Mouse (Mus musculus): ENCODE results near the gene Bckdhb. TPM values are rescaled to one million over a fixed set of nuclear protein-coding genes. Genes with fewer than 3 reads are reported as not detected.

The Bckdhb gene
- total and polyA plus RNA-seq, 3 experiments: 58.2 to 118 (median 97.5) TPM

DNA sequence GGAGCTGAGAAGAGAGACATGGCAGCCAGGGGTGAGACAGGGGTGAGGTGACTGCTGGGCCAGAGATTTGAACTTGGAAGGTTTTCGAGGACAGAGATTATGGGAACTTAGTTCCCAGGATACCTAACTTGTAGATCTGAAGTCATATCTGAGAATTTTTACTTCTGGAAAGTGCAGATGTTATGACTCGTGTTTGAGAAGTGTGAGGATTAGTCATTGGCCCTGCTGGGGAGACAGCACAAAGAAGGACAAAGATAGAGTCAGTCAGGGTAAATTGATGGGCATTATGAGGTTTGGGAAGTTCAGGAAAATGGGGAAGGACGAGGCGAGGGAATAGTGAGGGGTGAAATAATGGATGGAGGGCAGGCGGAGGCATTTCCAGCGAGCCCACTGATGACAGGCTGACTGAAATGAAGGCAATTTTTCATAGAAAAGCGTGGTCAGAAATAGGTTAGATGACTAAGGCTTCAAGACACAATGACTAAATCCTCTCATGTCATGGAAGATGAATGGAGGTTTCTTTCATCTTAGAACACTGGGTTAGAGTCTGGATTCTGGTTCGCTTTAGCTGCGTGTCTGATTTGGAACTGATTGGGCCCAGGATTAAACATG lies 42.6 kb downstream of the Bckdhb start:
- no peak for DNase-seq
- Histone ChIP-seq H3K4me1 (ENCODE audit: control insufficient read depth, insufficient read depth, low read length) (peaks cover 6% of the 10 kb centered on the region), H3K79me2 (replicated peaks; ENCODE audit: control insufficient read depth, insufficient read depth, low read length) (no peaks in the 10 kb centered on the region), H3K27me3 (ENCODE audit: control insufficient read depth, insufficient read depth, low read length) (no peaks in the 10 kb centered on the region), H3K36me3 (ENCODE audit: control insufficient read depth, insufficient read depth, low read length) (peaks cover 7% of the 10 kb centered on the region), H3K9ac (ENCODE audit: low read depth, low read length) (no peak overlapping the region), H3K4me3 (no peak overlapping the region), H3K27ac (no peak overlapping the region)
- TF ChIP-seq POLR2A (IDR thresholded peaks at IDR 0.05; ENCODE audit: insufficient read depth, low read depth, low read length) (no peak), EP300 (IDR thresholded peaks at IDR 0.05; ENCODE audit: insufficient read depth, low read depth, low read length) (no peak), CTCF (IDR thresholded peaks at IDR 0.05) (no peak)
- whole genome bisulfite sequencing: 91% methylated on average over 9 of the region's 9 CpGs
- intact Hi-C loops (cut with DNase I): loop anchor here (10.0 kb wide), 1 partner anchor 157 kb away; no protein-coding TSS in a partner anchor

DNA sequence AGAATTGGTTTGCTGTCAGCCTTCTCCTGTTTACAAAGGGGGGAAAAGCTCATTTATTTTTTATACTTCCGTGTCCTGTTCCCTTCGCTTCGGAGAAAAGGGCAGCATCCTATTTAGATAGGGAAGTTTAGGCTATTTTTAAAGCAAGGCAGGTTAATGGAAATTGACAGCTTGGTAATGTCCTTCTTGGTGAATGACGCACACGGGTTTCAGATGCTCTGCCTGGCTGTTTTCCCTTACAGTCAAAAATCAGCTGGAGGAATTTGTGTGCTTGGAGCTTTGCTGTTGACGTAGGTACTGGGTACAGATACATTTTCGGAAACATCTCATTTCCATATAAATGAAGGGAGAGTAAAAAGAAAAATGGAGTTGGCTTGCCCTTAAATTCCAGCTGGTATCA lies 44.4 kb downstream of the Bckdhb start:
- Histone ChIP-seq H3K27ac (peak overlapping the region; percentile 15), H3K79me2 (replicated peaks; ENCODE audit: control insufficient read depth, insufficient read depth, low read length) (no peaks in the 10 kb centered on the region), H3K4me1 (ENCODE audit: control insufficient read depth, insufficient read depth, low read length) (peaks cover 3% of the 10 kb centered on the region), H3K4me3 (no peak overlapping the region), H3K9ac (ENCODE audit: low read depth, low read length) (no peak overlapping the region), H3K27me3 (ENCODE audit: control insufficient read depth, insufficient read depth, low read length) (no peaks in the 10 kb centered on the region), H3K36me3 (ENCODE audit: control insufficient read depth, insufficient read depth, low read length) (peaks cover 2% of the 10 kb centered on the region; the same call in 1 of the 2 replicates)
- 41% methylated on average over 7 of the region's 7 CpGs for WGBS
- intact Hi-C loops (cut with DNase I): loop anchor here (10.0 kb wide), 1 partner anchor 155 kb away; no protein-coding TSS in a partner anchor
- TF ChIP-seq POLR2A (IDR thresholded peaks at IDR 0.05; ENCODE audit: insufficient read depth, low read depth, low read length) (no peak), CTCF (IDR thresholded peaks at IDR 0.05) (no peak), EP300 (IDR thresholded peaks at IDR 0.05; ENCODE audit: insufficient read depth, low read depth, low read length) (no peak)
- no peak for DNase-seq

DNA sequence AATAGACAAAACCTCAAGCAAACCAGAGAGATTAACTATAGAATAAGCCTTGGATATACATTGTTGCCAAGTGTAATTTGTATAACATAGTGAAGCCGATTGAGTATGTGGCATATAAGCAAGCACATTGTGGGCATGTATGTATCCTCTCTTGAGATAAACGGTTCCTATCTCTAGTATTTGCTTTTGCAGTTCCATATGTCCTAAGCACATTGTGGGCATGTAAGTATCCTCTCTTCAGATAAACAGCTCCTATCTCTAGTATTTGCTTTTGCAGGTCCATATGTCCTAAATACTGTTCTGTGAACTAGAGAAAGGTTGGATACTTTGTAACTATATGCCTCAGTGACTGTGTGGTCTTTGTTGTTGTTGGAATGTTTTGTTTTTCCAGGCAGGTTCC lies 48.5 kb downstream of the Bckdhb start:
- H3K27me3 ChIP-seq (ENCODE audit: control insufficient read depth, insufficient read depth, low read length): no peaks in the 10 kb centered on the region
- no peak overlapping the region for H3K4me3 ChIP-seq
- H3K27ac ChIP-seq: no peak overlapping the region
- no peak for DNase-seq
- H3K9ac ChIP-seq (ENCODE audit: low read depth, low read length): no peak overlapping the region
- TF ChIP-seq EP300 (IDR thresholded peaks at IDR 0.05; ENCODE audit: insufficient read depth, low read depth, low read length) (no peak), CTCF (IDR thresholded peaks at IDR 0.05) (no peak), POLR2A (IDR thresholded peaks at IDR 0.05; ENCODE audit: insufficient read depth, low read depth, low read length) (no peak)
- WGBS: 70% methylated on average over 2 of the region's 2 CpGs
- peaks cover 2% of the 10 kb centered on the region; the same call in 1 of the 2 replicates for H3K4me1 ChIP-seq (ENCODE audit: control insufficient read depth, insufficient read depth, low read length)
- no peaks in the 10 kb centered on the region for H3K79me2 ChIP-seq (replicated peaks; ENCODE audit: control insufficient read depth, insufficient read depth, low read length)
- intact Hi-C loops (cut with DNase I): no loop called here
- no peaks in the 10 kb centered on the region for H3K36me3 ChIP-seq (ENCODE audit: control insufficient read depth, insufficient read depth, low read length)

DNA sequence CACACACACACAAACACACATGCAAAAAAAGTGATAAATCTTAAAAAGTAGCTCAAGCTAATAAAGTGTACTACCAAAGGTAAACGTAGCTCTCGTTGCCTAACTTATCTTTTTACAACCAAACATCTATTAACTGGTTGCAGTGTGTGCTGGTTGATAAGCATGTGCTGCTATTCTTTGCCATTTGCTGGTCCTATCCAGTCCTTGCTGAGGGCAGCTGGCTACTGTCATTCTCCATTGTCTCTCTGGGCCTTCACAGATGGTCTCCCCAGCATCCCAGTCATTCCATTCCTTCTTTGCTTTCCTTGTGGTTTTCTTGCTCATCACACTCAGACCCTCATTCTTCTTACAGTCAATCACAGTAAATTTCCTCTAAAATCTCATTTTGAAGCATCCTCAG lies 50.9 kb downstream of the Bckdhb start:
- Histone ChIP-seq H3K36me3 (ENCODE audit: control insufficient read depth, insufficient read depth, low read length) (no peaks in the 10 kb centered on the region), H3K27me3 (ENCODE audit: control insufficient read depth, insufficient read depth, low read length) (no peaks in the 10 kb centered on the region), H3K4me3 (no peak overlapping the region), H3K9ac (ENCODE audit: low read depth, low read length) (no peak overlapping the region), H3K79me2 (replicated peaks; ENCODE audit: control insufficient read depth, insufficient read depth, low read length) (no peaks in the 10 kb centered on the region), H3K4me1 (ENCODE audit: control insufficient read depth, insufficient read depth, low read length) (no peaks in the 10 kb centered on the region), H3K27ac (no peak overlapping the region)
- DNase-seq: no peak
- WGBS: 61% methylated on average over 2 of the region's 2 CpGs
- intact Hi-C loops (cut with DNase I): no loop called here
- TF ChIP-seq EP300 (IDR thresholded peaks at IDR 0.05; ENCODE audit: insufficient read depth, low read depth, low read length) (no peak), CTCF (IDR thresholded peaks at IDR 0.05) (no peak), POLR2A (IDR thresholded peaks at IDR 0.05; ENCODE audit: insufficient read depth, low read depth, low read length) (no peak)

DNA sequence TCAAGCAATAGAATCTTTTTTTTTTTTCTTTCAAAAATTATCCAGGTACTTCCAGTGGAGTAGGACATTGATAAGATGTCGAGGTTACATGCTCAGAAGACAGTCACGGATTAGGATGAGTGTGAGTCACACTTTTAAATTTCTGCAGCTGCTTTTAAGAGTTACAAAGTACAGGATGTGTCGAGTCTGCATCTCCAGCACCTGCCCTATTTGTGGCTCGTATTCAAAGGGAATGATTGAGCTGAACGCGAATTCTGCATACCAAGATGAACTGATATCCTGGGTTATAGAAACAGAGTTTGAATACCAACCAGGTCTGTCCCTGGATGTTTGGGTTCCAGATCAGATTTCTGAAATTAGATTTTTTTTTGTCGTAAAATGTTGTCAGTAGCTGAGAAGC lies 56.3 kb downstream of the Bckdhb start:
- DNase-seq: no peak
- H3K27ac ChIP-seq: no peak overlapping the region
- TF ChIP-seq EP300 (IDR thresholded peaks at IDR 0.05; ENCODE audit: insufficient read depth, low read depth, low read length): no peak
- no peak for TF ChIP-seq CTCF (IDR thresholded peaks at IDR 0.05)
- WGBS: 61% methylated on average over 7 of the region's 7 CpGs
- H3K36me3 ChIP-seq (ENCODE audit: control insufficient read depth, insufficient read depth, low read length): no peaks in the 10 kb centered on the region
- no peaks in the 10 kb centered on the region for H3K4me1 ChIP-seq (ENCODE audit: control insufficient read depth, insufficient read depth, low read length)
- no peak overlapping the region for H3K9ac ChIP-seq (ENCODE audit: low read depth, low read length)
- intact Hi-C loops (cut with DNase I): no loop called here
- no peak overlapping the region for H3K4me3 ChIP-seq
- no peaks in the 10 kb centered on the region for H3K27me3 ChIP-seq (ENCODE audit: control insufficient read depth, insufficient read depth, low read length)
- H3K79me2 ChIP-seq (replicated peaks; ENCODE audit: control insufficient read depth, insufficient read depth, low read length): no peaks in the 10 kb centered on the region

DNA sequence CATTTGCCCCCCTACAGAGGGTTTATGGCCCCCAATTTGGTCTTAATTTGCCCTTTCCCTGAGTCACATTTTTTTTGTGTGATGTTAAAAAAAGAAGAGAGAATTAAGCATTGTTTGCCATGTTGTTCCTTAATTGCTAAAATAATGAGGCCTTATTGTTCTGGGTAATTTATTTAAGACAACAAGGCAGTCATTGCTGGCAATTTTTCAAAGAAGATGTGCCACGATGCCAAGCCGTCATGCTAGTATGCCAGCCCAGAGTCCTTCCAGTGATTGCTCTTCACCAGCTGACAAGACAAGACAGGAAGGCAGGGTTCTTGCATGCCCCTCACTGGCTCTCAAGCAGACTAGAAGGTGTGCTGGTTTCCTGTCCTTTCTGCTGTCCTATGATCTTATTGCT lies 84.0 kb downstream of the Bckdhb start:
- intact Hi-C loops (cut with DNase I): no loop called here
- Histone ChIP-seq H3K4me3 (no peak overlapping the region), H3K4me1 (ENCODE audit: control insufficient read depth, insufficient read depth, low read length) (no peaks in the 10 kb centered on the region), H3K27me3 (ENCODE audit: control insufficient read depth, insufficient read depth, low read length) (no peaks in the 10 kb centered on the region), H3K9ac (ENCODE audit: low read depth, low read length) (no peak overlapping the region), H3K27ac (no peak overlapping the region), H3K79me2 (replicated peaks; ENCODE audit: control insufficient read depth, insufficient read depth, low read length) (no peaks in the 10 kb centered on the region), H3K36me3 (ENCODE audit: control insufficient read depth, insufficient read depth, low read length) (no peaks in the 10 kb centered on the region)
- DNase-seq: no peak
- 88% methylated on average over 2 of the region's 2 CpGs for WGBS
- no peak for TF ChIP-seq EP300 (IDR thresholded peaks at IDR 0.05; ENCODE audit: insufficient read depth, low read depth, low read length)

All from heart, adult 2 months (tissue).